Mouse (Mus musculus) midbrain, embryonic 12.5 days (tissue): ENCODE measurements around the gene Heatr3. TPM values are rescaled to one million over a fixed set of nuclear protein-coding genes. Genes with fewer than 3 reads are reported as not detected.
A peak's percentile ranks its signal among the peaks of the same experiment; 100 is the strongest.

Source experiments
- ATAC-seq: fragments of 200-750 bp; cut with Nextera tagmentation; 2 replicates; pipeline ENCODE4 v1.8.0; 2017; ENCODE audit warnings: low read depth, moderate TSS enrichment, moderate library complexity; ENCODE audit not compliant: low FRiP score
- H3K27ac ChIP-seq: fragments of 300-500 bp; sonication (generic); replicated peaks from 2 replicates; pipeline ENCODE4 v1.5.1; 2016; ENCODE audit warnings: mild to moderate bottlenecking
- H3K27me3 ChIP-seq: fragments of 300-500 bp; sonication (generic); 2 replicates; pipeline ENCODE4 v1.6.1; 2016; ENCODE audit warnings: mild to moderate bottlenecking
- H3K36me3 ChIP-seq: fragments of 300-500 bp; sonication (generic); 2 replicates; pipeline ENCODE4 v1.6.1; 2016
- H3K4me1 ChIP-seq: fragments of 300-500 bp; sonication (generic); 2 replicates; pipeline ENCODE4 v1.6.1; 2016
- H3K4me2 ChIP-seq: fragments of 300-500 bp; sonication (generic); replicated peaks from 2 replicates; pipeline ENCODE4 v1.6.1; 2016; ENCODE audit warnings: mild to moderate bottlenecking, moderate library complexity
- H3K4me3 ChIP-seq: fragments of 300-500 bp; sonication (generic); 2 replicates; pipeline ENCODE4 v1.5.1; 2016; ENCODE audit warnings: mild to moderate bottlenecking
- H3K9ac ChIP-seq: fragments of 300-500 bp; sonication (generic); replicated peaks from 2 replicates; pipeline ENCODE4 v1.6.1; 2016; ENCODE audit warnings: mild to moderate bottlenecking, moderate library complexity
- H3K9me3 ChIP-seq: fragments of 300-500 bp; sonication (generic); 2 replicates; pipeline ENCODE4 v1.6.1; 2016; ENCODE audit warnings: mild to moderate bottlenecking
- WGBS: fragments of 180-500 bp; shearing (Covaris S2); methylation state at CpG from one replicate; pipeline ENCODE4 v1.1.7; 2016; 5-methylcytosine and 5-hydroxymethylcytosine counted together
- polyA plus RNA-seq: library from polyadenylated mRNA; unstranded; fragments of >200 nt; fragmentation: Nextera tagmentation; extraction: Ambion mirVana; gene quantifications from 2 replicates; pipeline ENCODE4 v1.2.1, GENCODE M21; 2016

Heatr3 gene
- polyA plus RNA-seq, result 43.7 and 48.7 TPM in 2 replicates

DNA sequence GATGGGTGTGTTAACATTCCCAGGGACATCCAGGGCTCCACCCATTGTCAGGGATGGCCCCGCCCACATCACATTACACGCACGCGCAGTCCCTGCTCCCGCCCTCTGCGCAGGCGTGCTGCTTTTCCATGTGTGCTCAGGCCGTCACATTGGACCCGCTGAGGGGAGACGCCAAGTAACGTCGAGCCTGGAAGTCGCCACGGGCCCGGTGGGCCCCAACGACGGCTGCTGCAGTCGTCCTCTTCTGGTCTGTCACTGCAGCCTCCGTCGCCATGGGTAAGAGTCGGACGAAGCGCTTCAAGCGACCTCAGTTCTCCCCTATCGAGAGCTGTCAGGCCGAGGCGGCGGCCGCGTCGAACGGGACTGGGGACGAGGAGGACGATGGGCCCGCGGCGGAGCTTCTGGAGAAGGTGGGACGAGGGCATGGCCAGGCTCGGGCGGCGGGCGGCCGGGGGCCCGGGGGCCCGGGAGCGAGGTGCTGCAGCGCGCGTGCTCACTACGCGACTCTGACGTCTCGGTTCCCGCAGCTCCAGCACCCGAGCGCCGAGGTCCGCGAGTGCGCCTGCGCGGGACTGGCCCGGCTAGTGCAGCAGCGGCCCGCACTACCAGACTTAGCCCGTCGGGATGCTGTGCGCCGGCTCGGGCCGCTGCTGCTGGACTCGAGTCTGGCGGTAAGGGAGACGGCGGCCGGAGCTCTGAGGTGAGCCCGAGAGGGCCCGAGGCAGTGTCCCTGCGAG is at the start of gene Heatr3:
Gene Heatr3, plus strand, starts transcription at position 108 of the 737 bp plus-strand sequence.
- Histone ChIP-seq H3K9me3 (no peaks in the 10 kb centered on the region), H3K9ac (peak within 1 kb of the TSS; percentile 90), H3K4me3 (peak within 1 kb of the TSS; percentile 82), H3K36me3 (peaks cover 46% of the 10 kb centered on the region), H3K27me3 (no peaks in the 10 kb centered on the region), H3K4me1 (peaks cover 11% of the 10 kb centered on the region), H3K4me2 (peak within 1 kb of the TSS; percentile 69), H3K27ac (peak within 1 kb of the TSS; percentile 89)
- under 1% methylated on average over 79 of the region's 79 CpGs for WGBS
- peak; percentile 95 for ATAC-seq

DNA sequence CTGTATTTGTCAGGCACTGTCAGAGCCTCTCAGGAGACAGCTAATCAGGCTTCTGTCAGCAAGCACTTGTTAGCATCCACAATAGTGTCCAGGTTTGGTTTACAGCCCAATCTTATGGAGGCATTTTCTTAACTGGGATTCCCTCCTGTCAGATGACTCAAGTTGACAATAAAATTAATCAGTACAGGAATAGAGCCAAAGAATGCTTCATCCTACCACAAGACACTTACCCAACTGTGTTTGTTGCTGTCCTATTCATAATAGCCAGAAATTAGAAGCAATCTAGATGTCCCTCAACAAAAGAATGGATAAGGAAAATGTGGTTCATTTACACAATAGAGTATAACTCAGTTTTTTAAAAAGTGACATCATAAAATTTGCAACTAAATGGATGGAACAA is 49.6 kb upstream of the Heatr3 start:
- Histone ChIP-seq H3K27ac (no peak overlapping the region), H3K9ac (no peak overlapping the region), H3K27me3 (no peaks in the 10 kb centered on the region), H3K4me1 (no peaks in the 10 kb centered on the region), H3K36me3 (no peaks in the 10 kb centered on the region), H3K9me3 (no peaks in the 10 kb centered on the region), H3K4me3 (no peak overlapping the region), H3K4me2 (no peak overlapping the region)
- no peak for ATAC-seq

DNA sequence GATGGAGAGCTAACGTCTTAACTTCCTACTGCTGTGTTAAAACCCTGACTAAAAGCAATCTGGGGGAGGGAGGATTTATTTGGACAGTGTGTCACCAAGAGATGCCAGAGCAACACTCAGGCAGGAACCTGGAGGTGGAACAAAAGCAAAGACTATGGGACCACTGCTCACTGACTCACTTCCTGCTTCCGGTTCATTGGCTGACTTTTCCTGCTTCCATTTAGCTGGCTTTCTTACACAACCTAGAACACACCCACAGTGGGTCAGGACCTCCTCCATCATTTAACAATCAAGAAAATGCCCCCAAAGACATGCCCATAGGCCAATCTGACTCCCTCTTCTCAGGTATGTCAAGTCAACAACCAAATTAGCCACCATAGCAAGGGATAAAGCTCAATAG is 46.0 kb upstream of the Heatr3 start:
- ATAC-seq, result no peak
- no peak overlapping the region for H3K4me2 ChIP-seq
- no peaks in the 10 kb centered on the region for H3K36me3 ChIP-seq
- no peaks in the 10 kb centered on the region for H3K4me1 ChIP-seq
- no peak overlapping the region for H3K4me3 ChIP-seq
- H3K27me3 ChIP-seq, result no peaks in the 10 kb centered on the region
- no peaks in the 10 kb centered on the region for H3K9me3 ChIP-seq
- no peak overlapping the region for H3K27ac ChIP-seq
- H3K9ac ChIP-seq, result no peak overlapping the region
- 89% methylated on average over 2 of the region's 2 CpGs for WGBS

DNA sequence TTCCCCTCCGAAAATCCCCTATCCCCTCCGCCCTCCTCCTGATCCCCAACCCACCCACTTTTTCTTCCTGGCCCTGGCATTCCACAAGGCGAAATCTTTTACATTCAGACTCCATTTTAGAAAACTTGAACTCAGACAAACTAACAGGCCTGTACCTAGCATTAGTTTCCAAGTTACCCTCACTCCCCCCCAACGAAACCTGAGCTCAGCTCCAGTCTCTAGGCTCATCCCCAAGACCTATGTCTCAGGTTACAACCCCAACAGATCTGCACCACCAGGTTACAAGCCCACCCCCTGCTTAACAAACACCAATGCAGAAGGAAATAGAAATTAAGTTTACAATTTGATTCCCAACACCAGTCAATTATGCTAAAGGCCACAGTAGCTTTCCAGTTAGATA is 44.3 kb upstream of the Heatr3 start:
- Histone ChIP-seq H3K4me3 (no peak overlapping the region), H3K36me3 (no peaks in the 10 kb centered on the region), H3K27ac (no peak overlapping the region), H3K27me3 (no peaks in the 10 kb centered on the region), H3K9me3 (no peaks in the 10 kb centered on the region), H3K9ac (no peak overlapping the region), H3K4me2 (no peak overlapping the region), H3K4me1 (no peaks in the 10 kb centered on the region)
- WGBS, result 72% methylated on average over 4 of the region's 4 CpGs
- no peak for ATAC-seq

DNA sequence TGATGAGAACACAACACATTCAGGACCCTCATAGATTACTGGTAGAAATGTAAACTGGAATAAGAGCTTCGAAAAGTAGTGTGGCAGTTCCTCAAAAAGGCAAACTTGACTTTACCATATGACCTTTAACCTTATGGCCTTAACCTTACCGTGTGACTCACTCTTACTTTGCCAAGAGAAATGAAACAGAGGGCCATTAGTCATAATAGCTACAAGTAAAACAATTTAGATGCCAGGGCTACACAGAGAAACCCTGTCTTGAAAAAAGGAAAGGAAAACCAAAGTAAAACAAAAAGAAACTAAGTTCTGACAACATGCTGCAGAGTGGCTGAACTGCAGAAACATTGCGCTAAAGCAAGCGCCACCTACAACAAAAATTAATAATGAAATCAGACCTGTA is 38.8 kb upstream of the Heatr3 start:
- Histone ChIP-seq H3K27me3 (no peaks in the 10 kb centered on the region), H3K4me1 (no peaks in the 10 kb centered on the region), H3K4me3 (no peak overlapping the region), H3K4me2 (no peak overlapping the region), H3K9me3 (no peaks in the 10 kb centered on the region), H3K36me3 (no peaks in the 10 kb centered on the region), H3K27ac (no peak overlapping the region), H3K9ac (no peak overlapping the region)
- no peak for ATAC-seq
- WGBS, result 90% methylated on average over 4 of the region's 4 CpGs

DNA sequence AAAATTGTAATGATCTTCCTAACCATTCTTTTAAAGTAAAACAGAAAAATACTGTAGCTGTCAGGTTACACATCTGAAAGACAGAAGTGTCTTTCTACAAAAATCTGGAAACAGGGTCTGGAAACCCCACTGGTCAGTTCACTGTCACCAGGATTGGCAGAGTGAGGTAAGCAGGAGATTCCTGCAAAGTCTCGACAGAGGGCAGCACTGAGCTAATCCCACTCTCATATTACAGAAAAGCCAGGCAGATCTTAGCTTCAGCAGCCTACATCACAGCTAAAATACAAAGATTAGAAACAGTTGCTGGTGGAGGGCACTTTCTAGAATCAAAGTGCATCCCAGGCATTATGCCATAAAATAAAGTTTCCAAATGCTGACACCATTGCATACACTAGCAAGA is 38.1 kb upstream of the Heatr3 start:
- H3K27me3 ChIP-seq, result no peaks in the 10 kb centered on the region
- H3K4me3 ChIP-seq, result no peak overlapping the region
- H3K36me3 ChIP-seq, result no peaks in the 10 kb centered on the region
- H3K27ac ChIP-seq, result no peak overlapping the region
- no peak overlapping the region for H3K9ac ChIP-seq
- no peak overlapping the region for H3K4me2 ChIP-seq
- no peaks in the 10 kb centered on the region for H3K4me1 ChIP-seq
- 3% methylated on average over 1 of the region's 1 CpGs for WGBS
- no peaks in the 10 kb centered on the region for H3K9me3 ChIP-seq
- ATAC-seq, result no peak

DNA sequence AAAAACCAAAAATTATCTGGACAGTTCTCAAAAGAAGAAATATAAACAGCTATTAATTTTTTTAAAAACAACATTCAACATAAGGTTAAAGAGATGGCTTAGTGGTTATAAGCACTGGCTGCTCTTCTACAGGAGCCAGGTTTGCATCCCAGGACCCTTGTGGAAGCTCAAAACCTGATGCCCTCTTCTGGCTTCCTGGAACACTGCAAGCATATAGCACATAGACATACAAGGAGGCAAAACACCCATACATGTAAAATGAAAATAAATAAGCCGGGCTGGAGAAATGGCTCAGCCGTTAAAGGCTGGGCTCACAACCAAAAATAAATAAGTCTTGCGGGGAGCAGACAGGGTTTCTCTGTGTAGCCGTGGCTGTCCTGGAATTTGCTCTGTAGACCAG is 28.4 kb upstream of the Heatr3 start:
- no peaks in the 10 kb centered on the region for H3K9me3 ChIP-seq
- no peaks in the 10 kb centered on the region for H3K36me3 ChIP-seq
- no peak overlapping the region for H3K4me2 ChIP-seq
- no peak for ATAC-seq
- no peak overlapping the region for H3K9ac ChIP-seq
- H3K4me1 ChIP-seq, result no peaks in the 10 kb centered on the region
- WGBS, result 90% methylated on average over 4 of the region's 4 CpGs
- H3K27me3 ChIP-seq, result no peaks in the 10 kb centered on the region
- H3K4me3 ChIP-seq, result no peak overlapping the region
- no peak overlapping the region for H3K27ac ChIP-seq

DNA sequence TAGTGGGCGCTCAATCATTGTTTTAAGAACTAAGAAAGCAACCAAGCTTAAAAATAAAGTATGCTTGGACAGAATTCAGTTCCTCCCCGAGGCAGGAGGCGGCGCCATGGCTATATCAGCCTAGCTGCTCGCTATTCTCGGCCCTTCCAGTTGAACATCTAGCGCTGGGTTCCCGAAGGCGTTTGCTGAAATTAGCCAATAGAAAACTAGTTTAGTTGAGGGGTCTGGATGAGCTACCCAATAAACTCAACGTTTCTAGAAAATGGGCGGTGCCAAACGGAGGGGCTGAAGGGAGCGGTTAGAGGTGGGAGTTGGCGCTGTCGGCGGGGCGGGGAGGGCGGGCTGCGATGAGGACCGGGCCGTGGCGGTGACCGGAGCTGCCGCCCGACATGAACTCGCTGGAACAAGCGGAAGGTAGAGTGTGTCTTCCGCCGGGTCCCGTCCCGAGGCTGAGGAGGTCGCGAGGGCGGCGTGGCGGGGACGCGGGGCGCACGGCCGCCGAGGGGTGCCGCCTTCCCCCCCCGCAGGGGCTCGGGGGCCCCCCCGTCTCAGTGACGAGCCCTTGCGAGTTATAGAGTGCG is 19.1 kb upstream of the Heatr3 start, which contains the start of gene Cnep1r1:
Gene Cnep1r1, plus strand, starts transcription at position 314 of the 581 bp plus-strand sequence.
- peaks cover 24% of the 10 kb centered on the region for H3K36me3 ChIP-seq
- H3K9ac ChIP-seq, result peak within 1 kb of the TSS; percentile 91
- peak within 1 kb of the TSS; percentile 62 for H3K4me2 ChIP-seq
- peaks cover 5% of the 10 kb centered on the region for H3K4me1 ChIP-seq
- H3K27ac ChIP-seq, result peak within 1 kb of the TSS; percentile 63
- peak; percentile 100 for ATAC-seq
- no peaks in the 10 kb centered on the region for H3K9me3 ChIP-seq
- no peaks in the 10 kb centered on the region for H3K27me3 ChIP-seq
- under 1% methylated on average over 43 of the region's 49 CpGs for WGBS
- peak within 1 kb of the TSS; percentile 96 for H3K4me3 ChIP-seq

DNA sequence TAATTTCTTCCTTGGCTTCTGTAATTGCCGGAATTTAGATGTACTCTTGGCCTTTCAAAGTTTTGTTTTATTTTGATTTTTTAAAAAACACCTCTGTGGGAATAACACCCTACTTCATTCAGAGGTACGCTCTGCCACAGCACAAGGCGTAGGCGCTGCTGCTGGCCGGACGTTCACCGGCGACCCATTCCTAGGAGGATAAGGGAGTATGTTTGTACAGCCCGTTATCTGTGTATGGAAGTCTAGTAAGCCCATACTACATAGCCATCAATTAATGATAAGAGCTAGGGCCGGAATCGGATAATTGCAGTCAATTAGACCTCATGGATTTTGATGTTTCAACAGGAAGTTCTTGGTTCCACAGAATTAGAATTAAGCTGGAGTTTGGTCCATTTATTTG is 18.6 kb upstream of the Heatr3 start:
- no peaks in the 10 kb centered on the region for H3K27me3 ChIP-seq
- peak overlapping the region; percentile 63 for H3K27ac ChIP-seq
- ATAC-seq, result no peak
- H3K9ac ChIP-seq, result peak overlapping the region; percentile 91
- WGBS, result 2% methylated on average over 11 of the region's 11 CpGs
- no peaks in the 10 kb centered on the region for H3K9me3 ChIP-seq
- H3K36me3 ChIP-seq, result peaks cover 24% of the 10 kb centered on the region
- H3K4me3 ChIP-seq, result peak overlapping the region; percentile 96
- peaks cover 5% of the 10 kb centered on the region for H3K4me1 ChIP-seq
- H3K4me2 ChIP-seq, result peak overlapping the region; percentile 62

DNA sequence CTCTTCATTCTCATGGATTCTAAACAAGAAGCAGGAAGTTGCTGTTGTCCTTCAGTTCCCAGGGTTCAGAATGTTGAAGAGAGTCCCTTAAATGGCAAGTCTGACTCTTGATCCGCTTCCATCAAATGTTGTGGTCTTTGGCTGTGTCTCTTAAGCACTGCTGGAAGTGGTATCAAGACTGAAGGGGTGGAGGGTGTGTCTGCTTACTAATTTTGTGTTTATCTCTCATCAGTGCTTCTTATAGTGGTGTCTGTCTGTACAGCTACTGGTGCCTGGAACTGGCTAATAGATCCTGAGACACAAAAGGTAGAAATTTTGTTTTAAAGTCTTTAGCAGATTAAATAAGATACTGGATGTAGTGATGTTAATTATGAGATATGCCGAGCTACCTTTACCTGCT is 12.8 kb upstream of the Heatr3 start:
- WGBS, result 96% methylated on average over 2 of the region's 2 CpGs
- Histone ChIP-seq H3K4me3 (no peak overlapping the region), H3K9me3 (no peaks in the 10 kb centered on the region), H3K27ac (no peak overlapping the region), H3K4me1 (no peaks in the 10 kb centered on the region), H3K4me2 (no peak overlapping the region), H3K36me3 (peaks cover 65% of the 10 kb centered on the region), H3K9ac (no peak overlapping the region), H3K27me3 (no peaks in the 10 kb centered on the region)
- ATAC-seq, result no peak

DNA sequence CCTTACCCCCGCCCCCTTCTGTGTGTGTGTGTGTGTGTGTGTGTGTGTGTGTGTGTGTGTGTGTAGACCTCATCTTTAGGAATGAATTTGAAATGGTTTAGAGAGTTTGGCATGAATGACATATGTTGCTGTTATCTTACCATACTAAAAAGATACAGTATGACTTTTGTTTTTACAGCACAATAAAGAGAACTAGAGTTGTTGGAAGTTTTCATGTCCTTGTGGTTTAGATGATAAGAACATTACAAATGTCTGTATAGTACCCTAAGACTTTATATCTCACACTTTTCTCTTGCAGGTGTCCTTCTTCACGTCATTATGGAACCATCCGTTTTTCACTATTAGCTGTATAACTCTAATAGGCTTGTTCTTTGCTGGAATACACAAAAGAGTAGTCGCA is 8.3 kb upstream of the Heatr3 start:
- Histone ChIP-seq H3K4me2 (no peak overlapping the region), H3K4me1 (no peaks in the 10 kb centered on the region), H3K27me3 (no peaks in the 10 kb centered on the region), H3K9ac (no peak overlapping the region), H3K27ac (no peak overlapping the region), H3K36me3 (peaks cover 76% of the 10 kb centered on the region), H3K4me3 (no peak overlapping the region), H3K9me3 (no peaks in the 10 kb centered on the region)
- ATAC-seq, result no peak
- 92% methylated on average over 4 of the region's 4 CpGs for WGBS

DNA sequence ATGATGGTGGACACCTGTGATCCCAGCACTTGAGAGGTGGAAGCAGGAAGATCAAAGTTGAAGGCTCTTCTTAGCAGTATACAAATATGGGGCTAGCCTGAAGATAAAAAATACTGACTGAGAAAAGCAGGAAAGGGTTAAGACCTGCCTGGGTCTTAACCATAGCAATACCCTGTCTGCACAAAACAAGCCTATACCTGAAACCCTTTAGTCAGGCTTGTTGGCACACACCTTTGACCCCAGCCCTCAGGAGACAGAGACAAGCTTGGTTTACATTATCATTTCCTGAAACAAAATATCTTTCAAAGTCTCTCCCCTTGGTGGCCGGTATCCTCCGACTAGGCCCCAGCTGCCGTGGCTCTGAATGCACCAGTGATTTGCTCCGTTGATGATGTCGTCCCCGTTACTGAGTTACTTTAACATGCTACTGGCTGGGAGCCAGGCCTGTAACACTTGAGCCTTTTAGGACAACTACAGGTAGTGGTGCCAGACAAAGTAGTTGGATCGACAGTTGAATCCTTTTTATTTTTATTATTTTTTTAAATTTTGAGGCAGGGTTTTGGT is 6.8 kb upstream of the Heatr3 start:
- 80% methylated on average over 7 of the region's 7 CpGs for WGBS
- Histone ChIP-seq H3K9ac (no peak overlapping the region), H3K27ac (no peak overlapping the region), H3K9me3 (no peaks in the 10 kb centered on the region), H3K4me1 (no peaks in the 10 kb centered on the region), H3K4me2 (no peak overlapping the region), H3K36me3 (peaks cover 73% of the 10 kb centered on the region), H3K27me3 (no peaks in the 10 kb centered on the region), H3K4me3 (no peak overlapping the region)
- no peak for ATAC-seq
